Mouse (Mus musculus) liver, embryonic 16.5 days (tissue): ENCODE measurements around the gene Dnajc3. TPM values are rescaled to one million over a fixed set of nuclear protein-coding genes. Genes with fewer than 3 reads are reported as not detected.
"Not testable (repeated sequence)": the region's sequence is repeated elsewhere in the genome, so short reads cannot be mapped to it uniquely, and the experiment has no call there.

Experiments used
- ATAC-seq: fragments of 200-750 bp; cut with Nextera tagmentation; 2 replicates; pipeline ENCODE4 v1.8.0; 2017; ENCODE audit warnings: low read depth, mild to moderate bottlenecking, moderate number of reproducible peaks, moderate library complexity
- H3K27ac ChIP-seq: fragments of 300-500 bp; sonication (generic); 2 replicates; pipeline ENCODE4 v1.5.1; 2014; ENCODE audit warnings: mild to moderate bottlenecking, low read length
- H3K27me3 ChIP-seq: fragments of 300-500 bp; sonication (generic); 2 replicates; pipeline ENCODE4 v1.6.1; 2014; ENCODE audit warnings: low read depth, low read length, mixed read lengths; ENCODE audit not compliant: control insufficient read depth, insufficient read depth
- H3K36me3 ChIP-seq: fragments of 300-500 bp; sonication (generic); 2 replicates; pipeline ENCODE4 v1.6.1; 2014; ENCODE audit warnings: mild to moderate bottlenecking; ENCODE audit not compliant: control insufficient read depth, insufficient read depth
- H3K4me1 ChIP-seq: fragments of 300-500 bp; sonication (generic); 2 replicates; pipeline ENCODE4 v1.6.1; 2014; ENCODE audit warnings: low read depth, low read length, mixed read lengths; ENCODE audit not compliant: control insufficient read depth
- H3K4me2 ChIP-seq: fragments of 300-500 bp; sonication (generic); 2 replicates; pipeline ENCODE4 v1.6.1; 2014; ENCODE audit warnings: low read depth, low read length, mixed read lengths
- H3K4me3 ChIP-seq: fragments of 300-500 bp; sonication (generic); 2 replicates; pipeline ENCODE4 v1.5.1; 2014; ENCODE audit warnings: low read depth, mild to moderate bottlenecking, low read length
- H3K9ac ChIP-seq: fragments of 300-500 bp; sonication (generic); 2 replicates; pipeline ENCODE4 v1.6.1; 2014; ENCODE audit warnings: low read depth, low read length
- H3K9me3 ChIP-seq: fragments of 300-500 bp; sonication (generic); replicated peaks from 2 replicates; pipeline ENCODE4 v1.6.1; 2016; ENCODE audit warnings: low read length; ENCODE audit not compliant: control insufficient read depth
- WGBS: fragments of 180-500 bp; shearing (Covaris S2); extraction: QIAGEN DNeasy Blood & Tissue Kit; methylation state at CpG from one replicate; pipeline ENCODE4 v1.1.7; 2014; ENCODE audit not compliant: insufficient replicate concordance; 5-methylcytosine and 5-hydroxymethylcytosine counted together
- polyA plus RNA-seq: library from polyadenylated mRNA; unstranded; fragments of >200 nt; fragmentation: Nextera tagmentation; extraction: Ambion mirVana; gene quantifications from 2 replicates; pipeline ENCODE4 v1.2.1, GENCODE M21; 2015

Dnajc3 gene
- polyA plus RNA-seq, 1 experiment from 2014 or later: 31.6 TPM

DNA sequence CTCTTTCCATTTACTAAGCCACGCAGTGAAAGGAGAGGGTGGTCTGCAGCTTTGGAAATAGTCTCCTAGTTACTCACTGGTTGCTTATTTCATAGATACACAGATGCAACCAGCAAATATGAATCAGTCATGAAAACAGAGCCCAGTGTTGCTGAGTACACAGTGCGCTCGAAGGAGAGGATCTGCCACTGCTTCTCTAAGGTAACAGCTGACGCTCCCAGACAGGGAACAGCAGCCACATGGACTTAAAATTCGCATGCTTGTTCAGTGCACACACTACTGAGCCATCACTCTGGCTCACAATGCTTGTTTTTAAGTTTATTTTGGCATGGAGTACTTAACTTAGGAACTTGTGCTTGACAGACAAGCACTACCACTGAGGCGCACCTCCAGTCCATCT, 34.5 kb downstream of the Dnajc3 start:
- Histone ChIP-seq H3K4me3 (no peak overlapping the region), H3K27me3 (no peaks in the 10 kb centered on the region), H3K27ac (no peak overlapping the region), H3K9me3 (no peaks in the 10 kb centered on the region), H3K36me3 (peaks cover 39% of the 10 kb centered on the region), H3K9ac (no peak overlapping the region), H3K4me1 (no peaks in the 10 kb centered on the region), H3K4me2 (no peak overlapping the region)
- ATAC-seq: no peak
- 86% methylated on average over 6 of the region's 6 CpGs for WGBS

DNA sequence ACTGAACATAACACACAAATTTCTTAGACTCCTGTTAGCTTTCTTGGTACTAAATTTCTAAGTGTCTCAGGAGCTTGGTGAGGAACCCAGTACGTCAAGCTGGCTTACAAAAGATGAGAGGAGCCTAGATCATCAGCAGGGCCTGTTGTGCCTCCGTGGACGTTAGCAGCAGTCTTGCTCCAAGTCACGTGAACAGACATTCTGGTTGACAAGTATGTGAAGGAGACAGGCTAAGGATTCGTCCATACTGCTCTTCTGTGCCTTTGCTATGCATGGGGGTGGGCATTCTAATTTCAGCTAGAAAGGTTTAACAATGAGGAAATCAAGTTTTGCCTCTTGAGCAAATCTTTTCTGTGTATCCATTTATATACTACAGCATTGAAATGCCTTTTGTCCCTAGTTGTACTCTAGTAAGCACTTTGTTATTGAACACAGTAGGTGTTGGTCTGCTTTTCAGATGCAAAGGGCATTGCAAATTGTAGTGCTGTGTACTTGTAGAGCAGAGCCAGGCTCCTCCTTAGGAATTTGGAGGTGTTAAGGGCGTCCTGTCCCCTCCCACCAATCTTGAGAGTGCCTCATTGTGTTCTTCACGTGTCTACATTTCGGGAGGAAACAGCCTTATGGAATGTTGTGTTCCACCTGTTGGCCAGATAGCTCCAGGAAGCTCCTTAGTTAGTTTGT, 39.5 kb downstream of the Dnajc3 start:
- Histone ChIP-seq H3K9ac (no peak overlapping the region), H3K27me3 (no peaks in the 10 kb centered on the region), H3K4me2 (no peak overlapping the region), H3K4me1 (peaks cover 6% of the 10 kb centered on the region), H3K27ac (no peak overlapping the region), H3K36me3 (peaks cover 24% of the 10 kb centered on the region), H3K4me3 (no peak overlapping the region), H3K9me3 (no peaks in the 10 kb centered on the region)
- ATAC-seq: no peak
- WGBS: 68% methylated on average over 8 of the region's 8 CpGs

DNA sequence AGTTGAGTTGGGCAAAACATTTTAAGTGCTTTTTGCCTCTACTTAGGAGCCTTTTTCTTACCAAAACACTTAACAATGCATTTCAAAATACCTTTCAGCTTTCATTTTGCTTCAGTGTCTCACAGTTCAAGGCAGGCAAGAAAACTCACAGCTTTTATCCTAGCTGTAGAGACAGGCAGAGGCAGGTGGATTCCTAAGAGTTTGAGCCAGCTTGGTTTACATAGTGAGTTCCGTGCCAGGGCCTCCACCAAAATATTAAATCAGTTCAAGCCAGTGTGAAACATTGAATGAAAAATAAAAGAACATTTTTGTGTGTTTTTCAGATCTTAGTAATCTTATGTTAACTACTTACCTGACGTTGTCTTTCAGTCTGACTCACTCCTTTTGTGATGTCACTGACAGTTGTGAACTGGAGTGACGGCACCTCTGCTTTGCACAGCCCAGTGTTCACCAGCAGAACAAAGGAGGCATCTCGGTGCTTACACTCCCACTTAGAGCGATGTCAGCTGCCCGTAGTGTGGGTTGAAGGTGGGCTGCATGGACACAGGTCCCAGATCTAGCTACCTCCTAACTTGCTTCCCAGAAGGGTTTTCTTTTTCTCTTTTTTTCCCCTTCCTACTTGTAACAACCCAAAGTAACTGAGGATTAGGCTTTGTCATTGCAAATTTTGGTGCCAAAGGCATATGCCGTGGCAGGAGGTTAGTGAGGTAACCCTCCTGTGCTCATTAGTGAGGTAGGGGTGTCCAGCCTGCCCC, 42.0 kb downstream of the Dnajc3 start:
- no peak overlapping the region for H3K4me3 ChIP-seq
- no peak for ATAC-seq
- H3K4me2 ChIP-seq: no peak overlapping the region
- WGBS: 67% methylated on average over 7 of the region's 7 CpGs
- no peaks in the 10 kb centered on the region for H3K27me3 ChIP-seq
- H3K36me3 ChIP-seq: peaks cover 16% of the 10 kb centered on the region
- H3K9me3 ChIP-seq: no peaks in the 10 kb centered on the region
- H3K27ac ChIP-seq: peak overlapping the region; percentile 66
- no peak overlapping the region for H3K9ac ChIP-seq
- peaks cover 6% of the 10 kb centered on the region for H3K4me1 ChIP-seq

DNA sequence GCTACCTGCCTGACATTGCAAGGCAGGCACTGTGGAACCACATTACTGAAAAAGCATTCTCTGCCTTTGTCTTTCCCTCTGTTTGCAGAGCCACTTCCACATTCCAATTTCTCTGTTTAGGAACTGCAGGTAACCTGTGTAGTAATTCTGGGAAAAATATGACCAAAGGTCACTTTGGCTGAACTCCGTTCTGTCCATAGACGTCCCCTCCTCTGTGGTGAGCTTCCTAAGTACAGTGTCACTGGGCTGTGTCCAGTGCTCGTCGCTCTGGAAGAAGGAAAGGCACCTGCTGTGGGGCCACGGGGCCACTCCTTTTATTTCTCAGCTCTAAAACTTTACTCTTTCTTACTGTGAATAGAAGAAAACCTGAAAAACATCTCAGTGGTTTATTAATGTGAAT, 42.6 kb downstream of the Dnajc3 start:
- H3K4me1 ChIP-seq: peaks cover 6% of the 10 kb centered on the region
- H3K9ac ChIP-seq: no peak overlapping the region
- H3K9me3 ChIP-seq: no peaks in the 10 kb centered on the region
- H3K27ac ChIP-seq: peak overlapping the region; percentile 66
- no peaks in the 10 kb centered on the region for H3K27me3 ChIP-seq
- peaks cover 14% of the 10 kb centered on the region for H3K36me3 ChIP-seq
- 68% methylated on average over 5 of the region's 5 CpGs for WGBS
- no peak overlapping the region for H3K4me3 ChIP-seq
- ATAC-seq: peak; percentile 80
- H3K4me2 ChIP-seq: no peak overlapping the region

DNA sequence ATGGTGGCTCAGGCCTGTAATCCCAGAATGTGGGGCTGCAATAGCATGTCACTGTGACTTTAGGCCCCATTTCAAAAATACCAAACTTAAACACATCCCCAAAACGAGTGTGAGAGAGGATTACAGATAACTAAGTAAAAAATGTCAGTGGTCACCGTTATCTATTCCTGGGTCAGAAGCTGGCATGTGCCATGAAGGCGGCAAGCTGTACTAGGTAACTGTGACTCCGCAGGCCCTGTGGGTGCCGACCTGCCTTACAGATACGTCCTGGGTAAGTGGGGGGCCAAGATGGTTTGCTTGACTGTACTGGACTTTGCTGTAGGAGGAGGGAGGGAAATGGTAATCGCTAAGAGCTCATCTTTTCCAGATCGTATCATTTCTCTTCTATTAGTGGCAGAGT, 43.1 kb downstream of the Dnajc3 start:
- ATAC-seq: 0 out of 2 replicates have a peak, but pooled peaks have one; percentile 13
- Histone ChIP-seq H3K4me1 (peaks cover 6% of the 10 kb centered on the region), H3K36me3 (peaks cover 8% of the 10 kb centered on the region), H3K4me3 (no peak overlapping the region), H3K9me3 (no peaks in the 10 kb centered on the region), H3K9ac (no peak overlapping the region), H3K27ac (no peak overlapping the region), H3K27me3 (no peaks in the 10 kb centered on the region), H3K4me2 (no peak overlapping the region)
- 31% methylated on average over 8 of the region's 8 CpGs for WGBS

DNA sequence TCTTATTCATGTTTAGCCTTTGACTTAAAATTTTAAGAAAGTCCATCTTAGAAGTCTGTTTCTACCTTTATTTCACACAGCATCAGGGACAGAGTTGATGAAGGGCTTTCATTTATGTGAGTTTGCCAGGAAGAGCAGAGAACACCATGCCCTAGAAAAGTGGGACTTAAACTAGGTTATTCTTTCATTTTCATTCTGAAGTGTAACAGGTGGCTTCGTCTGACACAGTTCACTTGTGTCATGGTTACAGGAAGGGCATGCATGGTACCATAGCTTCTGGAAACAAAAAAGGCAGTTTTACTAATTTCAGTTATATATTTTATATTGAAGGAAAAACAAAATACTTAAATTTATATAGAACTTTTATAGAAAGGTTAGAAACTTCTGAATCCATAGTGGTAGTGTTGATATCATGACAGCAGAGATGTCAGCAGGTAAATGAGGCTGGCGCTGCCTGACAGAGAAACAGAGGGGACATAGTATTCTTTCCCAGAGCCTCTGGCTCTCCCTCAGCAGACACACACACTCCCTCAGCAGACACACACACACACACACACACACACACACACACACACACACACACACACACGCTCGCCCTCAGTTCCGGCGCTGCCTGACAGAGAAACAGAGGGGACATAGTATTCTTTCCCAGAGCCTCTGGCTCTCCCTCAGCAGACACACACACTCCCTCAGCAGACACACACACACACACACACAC, 44.1 kb downstream of the Dnajc3 start:
- 52% methylated on average over 5 of the region's 6 CpGs for WGBS
- H3K36me3 ChIP-seq, H3K9ac ChIP-seq, H3K4me2 ChIP-seq, H3K9me3 ChIP-seq, H3K27ac ChIP-seq, H3K27me3 ChIP-seq, H3K4me3 ChIP-seq, H3K4me1 ChIP-seq: not testable (repeated sequence)
- ATAC-seq: 0 out of 2 replicates have a peak, but pooled peaks have one; percentile 5

DNA sequence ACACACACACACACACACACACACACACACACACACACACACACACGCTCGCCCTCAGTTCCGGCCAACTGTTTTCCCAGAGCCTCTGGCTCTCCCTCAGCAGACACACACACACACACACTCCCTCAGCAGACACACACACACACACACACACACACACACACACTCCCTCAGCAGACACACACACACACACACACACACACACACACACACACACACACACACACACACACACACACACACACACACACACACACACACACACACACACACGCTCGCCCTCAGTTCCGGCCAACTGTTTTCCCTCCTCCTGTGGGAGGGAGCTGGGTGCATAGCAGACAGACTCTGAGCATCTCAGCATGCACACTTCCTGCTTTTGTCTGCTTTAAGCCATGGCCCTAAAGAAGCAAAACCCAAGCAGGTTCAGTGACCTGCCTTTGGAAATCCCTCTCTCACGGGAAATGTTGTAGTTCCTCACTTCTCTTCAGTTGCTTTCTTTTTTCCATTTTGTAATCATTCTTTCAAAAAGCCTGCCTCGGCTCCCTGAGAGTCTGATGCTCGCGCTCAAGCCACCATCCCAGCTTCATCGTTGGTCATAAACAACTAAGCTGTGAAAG, 44.8 kb downstream of the Dnajc3 start:
- not testable (repeated sequence) for H3K4me3 ChIP-seq, H3K36me3 ChIP-seq, H3K4me2 ChIP-seq, H3K27ac ChIP-seq, H3K4me1 ChIP-seq, H3K9ac ChIP-seq, H3K27me3 ChIP-seq, H3K9me3 ChIP-seq
- 38% methylated on average over 5 of the region's 11 CpGs for WGBS
- peak; percentile 42; the same call in 1 of the 2 replicates for ATAC-seq

DNA sequence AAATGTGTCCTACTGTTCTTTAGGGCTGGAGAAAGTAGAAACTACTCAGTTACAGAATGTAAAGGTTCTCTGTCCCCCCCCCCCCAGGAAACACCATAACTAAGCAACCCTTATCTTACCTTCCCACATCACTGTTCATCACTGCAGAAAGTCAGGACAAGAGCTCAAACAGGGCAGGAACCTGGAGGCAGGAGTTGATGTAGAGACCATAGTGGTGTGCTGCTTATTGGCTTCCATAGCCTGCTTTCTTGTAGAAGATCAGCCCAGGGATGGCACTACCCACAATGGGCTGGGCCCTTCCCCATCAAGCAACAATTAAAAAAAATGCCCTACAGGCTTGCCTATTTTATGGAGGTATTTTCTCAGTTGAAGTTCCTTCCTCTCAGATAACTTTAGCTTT, 45.6 kb downstream of the Dnajc3 start:
- no peaks in the 10 kb centered on the region for H3K27me3 ChIP-seq
- no peaks in the 10 kb centered on the region for H3K9me3 ChIP-seq
- H3K4me2 ChIP-seq: no peak overlapping the region
- peaks cover 2% of the 10 kb centered on the region; the same call in 1 of the 2 replicates for H3K36me3 ChIP-seq
- H3K4me3 ChIP-seq: no peak overlapping the region
- H3K9ac ChIP-seq: no peak overlapping the region
- no peak for ATAC-seq
- H3K27ac ChIP-seq: no peak overlapping the region
- peaks cover 13% of the 10 kb centered on the region for H3K4me1 ChIP-seq
